Mouse (Mus musculus): Measurements from ENCODE around the gene Plekhb2.

Gene Plekhb2

GRCm38 (mm10) chr1:34831381-34831780, 18.4 kb upstream of the Plekhb2 start:
- DNase-seq (ENCODE audit: low spot score in 2 of 2): no peak

GRCm38 (mm10) chr1:34834904-34835303, 14.9 kb upstream of the Plekhb2 start:
- DNase-seq (ENCODE audit: low spot score in 2 of 2): no peak

- peak in 1 of 2 experiments; percentile 29 for DNase-seq (ENCODE audit: low spot score in 2 of 2)
Measured at GRCm38 (mm10) chr1:34837951-34838689, 11.7 kb upstream of the Plekhb2 start.

DNA sequence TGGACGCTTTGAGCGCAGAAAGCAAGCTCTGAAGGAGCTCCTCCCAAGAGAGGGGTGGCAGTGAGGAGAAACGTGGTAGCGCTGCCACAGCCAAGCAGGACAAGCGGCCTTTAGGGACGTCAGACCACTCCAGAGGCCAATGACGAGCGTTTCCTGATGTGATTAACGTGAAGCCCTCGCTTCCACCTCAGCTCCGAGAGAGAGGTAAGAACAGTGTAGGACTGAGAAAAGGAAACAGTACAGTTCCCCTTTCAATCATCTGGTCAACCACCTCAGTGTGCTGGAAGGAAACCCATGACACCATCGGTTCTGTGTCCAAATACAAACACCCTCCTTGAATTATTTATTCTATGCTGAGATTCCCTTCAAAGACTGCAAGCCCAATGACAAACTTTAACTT, 10.5 kb upstream of the Plekhb2 start:
- peak in 1 of 2 experiments; percentile 28 for DNase-seq (ENCODE audit: low spot score in 2 of 2)

- no peak for DNase-seq (ENCODE audit: low spot score in 2 of 2)
Measured at GRCm38 (mm10) chr1:34841709-34842388, 7.9 kb upstream of the Plekhb2 start.

GRCm38 (mm10) chr1:34842389-34842861, 7.4 kb upstream of the Plekhb2 start:
- no peak for DNase-seq (ENCODE audit: low spot score in 2 of 2)

- DNase-seq (ENCODE audit: low spot score in 2 of 2): peak; percentile 80 to 87
Measured at GRCm38 (mm10) chr1:34842887-34843618, 6.7 kb upstream of the Plekhb2 start, which contains the start of gene Fam168b. TSS of gene Fam168b (minus strand) at chr1:34843065.

GRCm38 (mm10) chr1:34847070-34847469, 2.7 kb upstream of the Plekhb2 start:
- DNase-seq (ENCODE audit: low spot score in 2 of 2): no peak

- DNase-seq (ENCODE audit: low spot score in 2 of 2): no peak
Measured at GRCm38 (mm10) chr1:34850343-34851136, 764 bp downstream of the Plekhb2 start.

- DNase-seq (ENCODE audit: low spot score in 2 of 2): peak in 1 of 2 experiments; percentile 16
Measured at GRCm38 (mm10) chr1:34851562-34851961, 1.8 kb downstream of the Plekhb2 start.

DNA sequence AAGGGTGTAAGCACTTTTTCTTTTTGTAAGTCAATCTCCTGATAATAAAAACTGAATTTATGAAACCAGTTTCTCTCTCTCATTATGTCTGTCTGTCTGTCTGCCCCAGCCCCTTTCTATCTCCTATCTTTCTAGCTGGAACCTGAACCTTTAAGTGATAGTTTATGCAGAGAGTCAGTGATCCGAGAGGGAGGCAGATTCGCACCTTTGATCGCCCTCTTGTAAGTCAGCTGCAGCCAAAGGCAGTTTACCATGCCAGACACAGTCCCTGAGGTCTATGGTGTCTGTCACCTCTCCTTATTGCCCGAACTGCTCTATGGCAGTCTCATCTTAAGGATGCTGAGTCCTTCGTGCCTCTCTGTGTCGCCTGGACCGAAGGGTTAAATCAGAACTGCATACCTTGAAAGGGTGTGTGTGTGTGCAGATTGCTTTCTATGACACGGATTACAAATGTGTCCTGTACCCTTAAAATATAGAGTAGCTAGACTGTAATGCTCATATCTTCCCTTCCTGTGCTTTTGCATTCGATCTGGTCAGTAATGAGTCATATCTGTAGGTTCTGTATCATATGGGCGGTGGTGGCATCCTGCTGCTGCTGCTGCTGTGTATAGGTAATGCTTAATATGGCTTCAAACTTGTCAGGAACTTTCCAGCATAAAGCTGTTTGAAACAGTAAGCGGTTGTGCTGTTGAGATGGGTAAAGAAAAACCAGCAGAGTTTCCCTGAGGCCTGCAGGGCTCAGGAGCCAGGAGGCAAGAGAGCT, 2.5 kb downstream of the Plekhb2 start:
- DNase-seq (ENCODE audit: low spot score in 2 of 2): no peak

DNA sequence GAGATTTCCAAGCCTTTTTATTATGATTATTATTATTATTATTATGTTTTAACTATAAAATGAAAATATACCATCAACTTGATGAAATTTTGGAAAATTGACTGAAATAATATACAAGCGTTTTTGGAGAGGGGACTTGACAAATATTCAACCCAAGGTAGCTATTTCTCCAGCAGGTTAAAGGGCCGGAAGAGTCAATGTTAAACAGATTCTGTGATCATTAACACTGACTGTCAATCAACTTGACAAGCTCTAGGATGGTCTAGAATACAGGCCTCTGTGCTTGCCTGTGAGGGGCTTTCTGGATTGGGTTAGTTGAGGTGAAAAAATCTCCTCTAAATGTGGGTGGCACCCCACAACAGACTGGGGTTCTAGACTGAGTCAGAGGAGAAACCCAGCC, 4.0 kb downstream of the Plekhb2 start:
- no peak for DNase-seq (ENCODE audit: low spot score in 2 of 2)

DNA sequence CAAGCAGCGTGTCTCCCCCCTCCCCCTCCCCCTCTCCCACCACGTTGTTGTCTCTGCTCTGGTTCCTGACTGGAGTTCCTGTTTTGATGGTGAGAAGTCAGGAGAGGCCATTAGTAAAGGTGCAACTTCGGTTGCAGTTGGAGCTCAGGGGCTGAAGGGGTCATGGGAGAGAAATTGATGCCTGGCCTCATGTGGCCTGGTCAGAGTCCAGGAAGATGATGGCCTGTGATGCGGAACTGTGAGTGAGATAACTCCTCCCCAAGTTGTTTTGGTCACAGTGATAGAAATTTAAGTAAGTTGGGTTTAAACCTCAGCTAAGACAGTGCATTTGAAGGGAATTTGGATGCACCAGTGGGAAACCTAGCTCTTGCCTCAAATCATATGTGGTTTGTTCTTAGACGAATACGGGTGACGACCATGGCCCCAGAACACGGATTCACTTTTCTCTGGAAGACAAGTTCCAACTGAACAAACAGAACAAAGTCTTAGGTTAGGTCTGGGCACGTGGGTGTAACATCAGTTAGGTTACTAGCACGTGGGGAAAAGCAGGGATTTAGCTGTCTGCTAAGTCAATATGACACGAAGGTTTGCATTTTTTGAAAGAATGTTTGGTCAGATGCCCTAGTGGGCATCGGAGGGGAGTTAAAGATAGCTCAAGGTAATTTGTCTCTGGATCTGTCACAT, 5.4 kb downstream of the Plekhb2 start:
- no peak for DNase-seq (ENCODE audit: low spot score in 2 of 2)

DNA sequence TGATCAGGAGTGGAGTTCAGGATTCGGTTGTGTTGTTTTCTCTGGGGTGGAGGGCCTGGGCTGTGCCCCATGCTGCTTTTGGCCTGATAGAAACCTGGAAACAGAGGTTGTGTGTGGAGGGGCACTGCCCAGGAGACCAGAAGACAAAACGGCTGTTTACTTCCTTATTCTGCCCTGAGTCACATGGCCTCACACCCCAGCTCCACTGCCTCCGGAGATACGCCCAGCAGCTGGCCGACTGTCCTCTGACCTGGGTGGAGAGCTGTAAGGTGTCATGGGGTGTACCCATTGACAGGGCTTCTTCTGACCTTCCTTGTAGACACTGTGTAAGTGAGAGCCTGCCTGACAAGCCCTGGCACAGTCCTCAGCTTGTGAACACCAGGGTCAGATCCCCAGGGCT, 8.9 kb downstream of the Plekhb2 start:
- peak in 1 of 2 experiments; percentile 40 for DNase-seq (ENCODE audit: low spot score in 2 of 2)

GRCm38 (mm10) chr1:34859761-34860160, 10.0 kb downstream of the Plekhb2 start:
- no peak for DNase-seq (ENCODE audit: low spot score in 2 of 2)

- DNase-seq (ENCODE audit: low spot score in 2 of 2): no peak
Measured at GRCm38 (mm10) chr1:34860205-34860604, 10.4 kb downstream of the Plekhb2 start.

DNA sequence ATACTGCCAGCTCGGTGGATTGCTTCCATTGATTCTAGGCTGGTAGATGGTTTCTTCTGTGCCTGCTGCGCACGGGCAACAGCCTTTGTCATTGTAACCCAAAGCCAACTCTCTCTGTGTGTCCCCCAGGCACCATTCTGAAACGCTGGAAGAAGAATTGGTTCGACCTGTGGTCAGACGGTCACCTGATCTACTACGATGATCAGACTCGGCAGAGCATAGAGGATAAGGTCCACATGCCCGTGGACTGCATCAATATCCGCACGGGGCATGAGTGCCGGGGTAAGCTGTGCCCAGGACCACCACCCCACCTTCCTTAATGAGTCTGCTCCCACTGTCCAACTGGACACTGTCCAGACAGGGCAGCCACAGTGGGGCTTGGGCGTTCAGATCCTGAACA, 13.1 kb downstream of the Plekhb2 start:
- no peak for DNase-seq (ENCODE audit: low spot score in 2 of 2)

- no peak for DNase-seq (ENCODE audit: low spot score in 2 of 2)
Measured at GRCm38 (mm10) chr1:34863323-34863722, 13.5 kb downstream of the Plekhb2 start.

DNA sequence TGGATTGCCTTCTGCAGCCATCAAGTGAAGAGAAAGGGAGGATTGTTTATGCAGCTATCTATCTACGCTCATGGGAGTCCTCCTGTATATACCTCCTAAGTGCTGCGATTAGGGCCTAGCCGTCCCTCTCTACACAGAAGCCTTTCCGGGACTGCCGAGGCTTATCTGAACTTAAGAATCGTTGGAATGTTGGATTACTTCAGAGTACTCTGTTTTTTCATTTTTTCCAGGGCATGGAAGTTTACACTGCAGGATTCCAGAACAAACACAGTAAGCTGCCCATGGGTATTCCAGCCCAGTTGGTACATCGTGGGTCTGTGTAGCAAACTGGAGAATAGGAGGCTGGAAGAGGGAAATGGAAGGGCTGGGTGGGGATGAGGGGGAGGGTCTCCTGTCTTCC, 14.5 kb downstream of the Plekhb2 start:
- DNase-seq (ENCODE audit: low spot score in 2 of 2): no peak

- no peak for DNase-seq (ENCODE audit: low spot score in 2 of 2)
Measured at GRCm38 (mm10) chr1:34865866-34866265, 16.1 kb downstream of the Plekhb2 start.
